Mouse (Mus musculus) regulatory T cell (primary cell): ENCODE data around the gene Endov.

Experiments
- in situ Hi-C: fragments of 300-600 bp; cut with MboI, MseI; formaldehyde crosslinking; loops from one replicate; pipeline ENCODE4 v1.15.1; 2025; ENCODE audit warnings: high pct_unique_total_duplicates

Gene Endov

GRCm38 (mm10) chr11:119545741-119546495 is 54.8 kb downstream of the Endov start:
- in situ Hi-C loops, result no loop called here

DNA sequence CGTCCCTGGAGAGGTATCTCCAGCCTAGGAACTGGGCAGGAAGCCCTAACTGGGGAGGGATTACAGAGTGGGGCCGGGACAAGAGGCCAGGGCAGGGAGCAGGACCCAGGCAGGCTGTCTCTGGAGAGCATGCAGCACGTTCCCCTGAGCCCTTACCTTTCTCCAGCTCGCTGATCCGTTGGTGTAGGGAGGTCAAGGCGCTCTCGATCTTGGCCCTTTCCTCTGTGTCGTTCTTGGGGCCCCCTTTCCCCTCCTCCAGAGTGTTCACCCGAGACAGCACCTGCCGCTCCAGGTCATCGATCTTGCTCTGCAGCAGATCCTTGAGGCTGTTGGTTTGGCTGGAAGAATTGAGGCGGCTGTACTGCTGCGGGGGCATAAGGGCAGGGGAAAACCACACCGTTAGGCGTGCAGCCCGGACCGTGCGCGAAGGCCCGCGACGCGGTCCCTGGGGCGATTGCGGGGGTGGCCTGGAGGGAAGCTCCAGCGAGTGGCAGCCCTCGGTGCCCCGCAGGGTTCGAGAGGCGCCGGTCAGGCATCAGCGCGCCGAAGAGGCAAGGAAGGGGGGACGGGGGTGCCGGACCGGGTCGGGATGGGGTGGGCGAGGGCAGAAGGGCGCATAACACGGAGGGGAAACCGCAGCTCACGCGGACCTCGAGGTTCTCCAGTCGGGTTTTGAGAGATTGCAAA is 55.5 kb downstream of the Endov start:
- in situ Hi-C loops, result no loop called here

DNA sequence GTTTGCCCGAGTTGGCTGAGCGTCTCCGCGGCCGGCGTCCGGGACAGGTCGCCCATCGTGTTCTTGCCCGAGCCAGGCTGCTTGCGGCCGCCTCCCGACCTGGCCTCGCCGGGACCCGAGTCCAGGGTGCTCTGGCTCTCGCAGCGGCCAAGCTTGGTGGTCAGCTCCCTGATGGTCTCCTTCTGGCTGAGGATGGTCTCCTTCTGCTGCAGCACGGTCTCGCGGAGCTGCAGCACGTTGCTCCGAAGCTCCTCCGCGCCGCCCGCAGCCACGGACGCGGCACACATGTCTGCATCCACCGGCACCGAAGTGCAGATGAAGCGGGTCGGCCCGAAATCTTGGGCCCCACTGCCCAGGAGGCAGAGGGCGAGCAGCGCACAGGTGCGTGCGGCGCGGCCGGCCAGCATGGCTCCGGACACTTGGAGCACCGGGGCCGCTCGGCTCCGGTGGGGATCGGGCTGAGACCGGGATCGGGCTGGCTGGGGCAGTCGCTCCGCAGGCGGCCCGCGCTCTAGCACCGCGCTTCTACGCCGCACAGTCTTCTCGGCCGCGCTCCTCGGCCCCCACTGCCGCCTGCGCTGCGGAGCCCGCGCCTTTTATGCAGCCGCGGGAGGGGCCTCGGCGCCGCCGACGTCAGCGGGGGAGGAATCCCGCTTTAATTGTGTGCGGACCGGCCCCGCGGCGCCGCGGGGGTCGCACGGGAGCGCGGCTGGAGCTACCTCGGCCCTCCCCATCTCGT is 56.2 kb downstream of the Endov start, which contains the start of gene Nptx1:
TSS of gene Nptx1 (minus strand) at position 571 of the 739 bp plus-strand sequence.
- in situ Hi-C loops, result no loop called here

GRCm38 (mm10) chr11:119547951-119548591 is 56.9 kb downstream of the Endov start:
- in situ Hi-C loops, result no loop called here

DNA sequence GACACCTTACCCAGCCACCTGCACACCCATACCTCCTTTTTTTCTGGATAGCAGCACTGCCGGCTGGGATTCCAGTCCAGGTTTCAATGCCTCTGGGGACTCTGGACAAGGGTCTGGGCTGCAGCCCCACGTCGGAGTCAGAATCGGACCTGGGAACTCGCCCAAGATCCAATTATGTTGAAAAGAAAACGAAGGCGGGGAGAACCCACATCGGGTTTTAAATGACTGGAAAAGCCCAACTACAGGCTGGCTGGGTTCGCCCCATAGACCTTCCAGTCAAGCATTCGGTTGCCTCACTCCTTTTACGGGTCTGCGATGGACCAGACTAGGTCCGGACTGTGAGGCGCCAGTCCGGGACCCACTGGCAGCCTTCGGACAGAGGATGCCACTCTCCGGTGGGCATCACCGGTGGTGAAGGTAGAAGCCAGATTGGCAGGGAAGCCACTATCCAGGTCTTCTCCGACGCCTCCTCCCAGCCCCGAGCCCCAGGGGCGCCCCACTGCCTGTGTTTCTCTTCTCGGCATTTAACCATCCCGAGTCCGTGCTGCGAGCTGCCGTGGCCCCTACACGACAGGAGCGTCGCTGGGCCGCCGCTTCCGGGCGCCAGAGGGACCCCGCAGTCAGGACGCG is 57.7 kb downstream of the Endov start:
- in situ Hi-C loops, result no loop called here

GRCm38 (mm10) chr11:119549371-119549811 is 58.2 kb downstream of the Endov start:
- in situ Hi-C loops, result no loop called here

DNA sequence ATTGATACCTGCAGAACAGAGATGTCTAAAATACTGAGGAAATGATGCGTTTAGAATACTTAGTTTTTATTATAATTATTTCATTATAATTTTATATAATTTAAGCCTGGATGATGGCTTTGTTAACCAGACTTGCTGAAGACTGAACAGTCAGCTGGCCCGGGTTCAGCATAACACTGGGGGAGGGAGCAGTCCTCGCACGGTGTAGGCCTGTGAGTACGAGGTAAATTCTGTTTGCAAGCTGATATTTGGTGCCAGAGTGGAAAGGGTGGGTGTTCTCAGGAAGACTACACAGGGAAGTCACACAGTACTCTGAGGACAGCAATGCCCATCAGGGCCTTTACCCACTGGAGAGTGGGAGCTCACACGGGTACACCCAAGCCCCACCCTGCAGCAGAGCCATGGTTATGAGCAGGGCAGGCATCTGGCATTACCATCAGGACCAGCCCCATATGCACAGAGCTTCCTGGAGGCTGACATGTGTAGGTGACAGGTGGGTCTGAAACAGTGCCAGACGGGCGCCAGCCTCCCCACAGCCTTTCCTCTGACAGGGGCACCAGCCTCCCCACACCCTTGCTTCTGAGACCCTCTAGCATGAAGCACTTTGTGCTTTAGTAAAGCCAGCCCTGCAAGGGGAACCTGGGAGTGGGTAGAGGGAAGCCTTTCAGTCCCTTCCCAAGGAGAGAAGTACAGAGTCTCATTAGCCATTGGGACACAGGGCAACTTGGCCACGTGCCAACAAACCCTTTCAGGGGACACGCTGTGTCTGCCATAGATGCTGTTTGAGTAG is 59.6 kb downstream of the Endov start:
- in situ Hi-C loops, result no loop called here

GRCm38 (mm10) chr11:119551468-119551867 is 60.3 kb downstream of the Endov start:
- in situ Hi-C loops, result no loop called here

DNA sequence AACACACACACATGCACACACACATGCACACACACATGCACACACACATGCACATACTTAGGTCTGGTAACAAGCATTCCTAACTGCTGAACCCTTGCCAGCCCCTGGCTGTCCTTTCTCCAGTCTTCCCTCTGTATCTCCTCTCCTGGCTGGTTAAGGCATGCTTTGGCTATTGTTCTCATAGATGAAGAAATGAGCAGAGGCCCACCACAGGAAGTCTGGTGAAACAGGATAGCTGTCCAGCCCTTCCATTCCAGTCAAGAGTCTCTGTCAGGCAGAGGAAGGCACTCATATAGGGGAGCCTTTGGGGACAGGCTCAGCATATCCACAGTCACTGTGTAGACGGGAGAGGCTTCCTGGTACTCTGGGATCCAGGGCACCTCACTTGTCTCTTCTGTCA is 61.2 kb downstream of the Endov start:
- in situ Hi-C loops, result no loop called here

- in situ Hi-C loops, result no loop called here
Measured at GRCm38 (mm10) chr11:119552902-119553802, 62.0 kb downstream of the Endov start.

DNA sequence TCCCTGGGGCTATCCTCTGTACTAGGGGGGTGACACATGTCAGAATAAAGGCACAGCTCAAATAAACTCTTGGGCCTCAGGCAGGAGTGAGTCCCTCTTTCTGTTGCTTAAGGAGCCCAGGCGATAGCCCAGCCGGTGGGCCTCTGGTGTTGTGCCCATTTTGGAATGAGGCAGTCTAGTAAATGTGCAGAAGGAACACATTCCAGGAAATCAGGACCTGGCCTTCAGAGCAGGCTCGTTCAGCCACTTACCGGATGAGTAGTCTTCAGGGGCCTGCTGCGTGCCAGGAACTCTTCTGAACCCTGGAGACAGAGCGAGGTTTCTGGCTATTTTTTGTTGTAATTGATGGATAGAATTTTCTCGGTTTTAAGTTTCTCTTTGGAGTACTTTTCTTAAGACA is 63.6 kb downstream of the Endov start:
- in situ Hi-C loops, result no loop called here

DNA sequence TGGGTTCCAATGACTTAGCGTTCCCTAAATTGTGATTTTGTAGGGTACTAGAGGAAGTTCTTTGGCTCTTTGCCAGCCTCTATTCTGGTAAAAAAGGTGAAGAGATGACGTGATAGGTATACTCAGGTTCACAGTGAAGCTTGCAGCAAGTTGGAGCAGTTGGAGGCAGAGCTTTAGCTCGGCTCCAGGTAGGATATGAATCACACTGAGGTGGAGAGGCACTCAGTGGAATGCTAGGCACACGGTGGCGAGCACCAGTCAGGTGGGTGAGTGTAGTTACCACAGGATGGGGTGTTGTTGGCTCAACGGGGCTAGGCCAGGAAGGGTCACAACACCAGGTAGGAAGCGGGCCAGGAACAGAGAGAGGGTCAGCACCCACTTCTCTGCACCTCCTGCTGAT is 64.0 kb downstream of the Endov start:
- in situ Hi-C loops, result no loop called here

- in situ Hi-C loops, result no loop called here
Measured at GRCm38 (mm10) chr11:119557940-119558869, 67.1 kb downstream of the Endov start.

DNA sequence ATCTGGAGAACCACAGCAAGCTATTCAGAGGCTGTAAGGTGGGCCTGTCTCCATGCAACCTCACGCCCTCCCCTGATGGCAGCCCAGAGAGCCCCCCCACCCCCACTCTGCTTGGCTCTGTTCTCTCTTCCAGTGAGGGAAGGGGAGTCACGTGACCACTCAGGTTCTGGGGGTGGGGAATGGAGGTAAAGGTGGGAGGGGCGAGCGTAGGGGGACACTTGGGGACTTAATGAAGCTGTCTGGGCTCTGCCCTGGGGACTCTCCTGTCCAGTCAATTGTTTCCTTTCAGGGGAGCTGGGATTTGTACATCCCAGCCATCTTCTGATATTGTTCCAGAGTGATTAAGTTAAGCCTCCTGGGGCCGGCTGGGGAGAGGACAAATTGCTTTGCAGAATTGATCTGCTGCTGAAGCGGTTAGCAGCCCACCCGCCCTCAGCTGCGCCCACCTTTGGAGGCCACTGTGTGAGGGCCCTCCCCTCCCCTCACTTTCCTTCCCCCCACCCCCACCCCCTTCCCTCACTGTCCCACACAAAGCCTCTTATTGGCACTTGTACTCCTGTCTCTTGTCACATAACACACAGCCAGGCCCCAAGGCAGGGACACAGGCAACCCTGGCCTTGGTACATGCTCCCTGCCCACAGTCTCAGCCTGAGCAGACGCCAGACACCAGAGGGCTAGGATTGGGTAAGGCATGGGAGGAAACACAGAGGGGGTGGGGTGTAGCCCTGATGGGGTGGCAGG is 67.9 kb downstream of the Endov start:
- in situ Hi-C loops, result no loop called here
